Mouse (Mus musculus) adrenal gland, adult 8-10 months (tissue): ENCODE measurements around the gene Gpd2. TPM values are rescaled to one million over a fixed set of nuclear protein-coding genes. Genes with fewer than 3 reads are reported as not detected.

Experiments
- DNase-seq: peaks from one replicate; pipeline ENCODE4 v3.0.0; 2022
- total RNA-seq, 4 experiments: library from RNA; stranded (reverse); gene quantifications; 2 replicates each; pipeline ENCODE4 v1.2.4; 2022

The Gpd2 gene
- total RNA-seq, 4 experiments from 2014 or later: 25.5 to 71.3 (median 53.2) TPM

DNA sequence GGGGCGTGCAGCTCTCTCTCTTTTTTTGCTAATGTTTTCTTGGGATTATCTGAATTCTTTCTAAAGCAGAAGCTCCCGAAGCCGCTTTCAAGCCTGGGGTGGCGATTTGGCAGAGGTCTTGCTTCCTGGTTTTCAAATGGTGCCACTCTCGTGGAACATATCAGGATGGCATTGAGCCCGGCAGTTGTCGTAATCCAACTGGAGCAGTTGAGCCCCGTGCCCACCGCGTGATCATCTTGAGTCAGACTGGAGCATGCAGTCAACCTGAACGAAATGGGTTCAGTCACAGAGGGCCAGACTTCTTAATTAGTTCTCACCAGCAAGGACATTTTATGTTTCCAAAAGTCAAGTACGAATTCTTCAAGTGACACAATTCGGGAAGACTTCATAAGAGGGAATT, 158.6 kb downstream of the Gpd2 start:
- no peak for DNase-seq

DNA sequence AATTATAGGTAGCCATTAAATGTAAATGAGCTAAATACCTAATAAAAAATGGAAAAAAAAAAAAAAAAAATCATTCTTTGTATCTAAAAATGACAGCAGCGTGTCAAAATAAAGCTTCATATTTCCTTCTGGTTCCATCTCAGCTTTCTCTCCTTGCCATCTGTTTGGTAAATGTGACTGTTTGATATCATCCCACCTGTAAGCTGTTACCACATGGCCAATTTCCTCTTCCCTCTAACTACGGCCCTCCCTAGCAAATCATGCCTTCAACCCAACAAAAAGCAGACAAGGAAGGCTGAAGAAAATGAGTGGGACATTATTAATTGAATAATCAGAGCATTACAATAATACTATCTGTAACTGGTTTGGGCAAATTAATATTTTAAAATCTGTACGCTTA, 160.3 kb downstream of the Gpd2 start:
- DNase-seq: no peak

DNA sequence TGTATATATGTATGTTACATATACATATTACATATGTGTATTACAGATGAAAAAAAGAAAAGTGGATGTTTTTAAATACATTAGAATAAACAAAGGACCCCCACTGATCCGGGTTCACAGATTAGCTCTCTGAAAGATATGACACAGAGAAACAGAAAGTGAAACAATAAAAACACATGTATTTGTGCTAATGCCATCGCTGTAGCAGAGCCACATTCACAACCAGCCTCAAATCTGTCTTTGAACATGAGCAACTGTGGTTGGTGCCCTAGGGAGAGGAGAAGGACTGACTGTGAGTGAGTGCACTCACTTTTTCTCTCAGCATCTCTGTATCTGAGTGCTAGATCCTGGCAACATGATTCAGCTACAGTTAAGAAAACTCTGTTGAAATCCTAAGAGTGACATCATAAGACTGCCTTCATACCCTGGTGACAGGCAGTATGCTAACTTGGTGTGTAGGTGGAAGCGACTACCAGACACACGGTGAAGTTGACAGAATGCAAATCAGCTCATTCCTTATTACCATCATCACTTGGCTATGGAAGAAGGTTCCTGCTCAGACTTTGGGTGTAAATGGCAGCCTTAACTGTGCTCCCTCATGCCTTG, 170.1 kb downstream of the Gpd2 start:
- DNase-seq: no peak

DNA sequence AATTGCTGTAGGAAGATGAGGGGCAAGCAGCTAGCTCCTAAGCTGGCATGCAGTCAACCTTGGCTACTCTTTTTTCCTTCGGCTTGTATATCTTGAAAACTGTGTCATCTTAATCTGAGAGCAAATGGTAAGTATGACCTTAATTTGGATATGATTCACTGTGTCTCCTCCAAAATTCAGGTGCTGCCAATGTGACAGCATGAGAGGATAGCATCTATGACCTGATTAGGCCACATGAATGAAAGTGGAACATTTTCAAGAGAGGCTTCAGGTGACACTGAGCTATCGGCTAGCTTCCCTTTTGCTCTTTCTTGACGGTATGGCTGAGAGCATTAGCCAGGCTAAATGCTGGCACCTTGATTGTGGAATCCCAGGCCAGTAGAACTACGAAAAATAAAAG, 171.0 kb downstream of the Gpd2 start:
- DNase-seq: no peak

DNA sequence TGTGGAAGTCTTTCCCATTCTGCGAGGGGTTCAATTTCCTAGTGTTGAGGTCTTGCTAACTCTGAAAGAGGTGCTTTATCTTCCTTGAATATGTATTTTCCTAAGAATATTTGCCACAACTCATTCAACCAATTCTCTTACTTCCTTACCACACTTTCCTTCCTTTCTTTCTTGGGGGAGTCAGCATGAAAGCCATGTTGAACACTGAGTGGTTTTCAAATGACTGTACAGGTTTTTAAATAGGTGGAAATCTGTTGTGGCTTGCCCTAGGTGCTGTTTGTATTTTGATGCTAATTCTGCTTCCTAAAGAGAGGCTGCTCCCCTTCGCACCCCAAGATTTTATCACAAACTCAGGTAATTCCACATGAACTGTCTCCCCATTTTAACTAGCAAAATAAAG, 174.1 kb downstream of the Gpd2 start:
- DNase-seq: no peak

DNA sequence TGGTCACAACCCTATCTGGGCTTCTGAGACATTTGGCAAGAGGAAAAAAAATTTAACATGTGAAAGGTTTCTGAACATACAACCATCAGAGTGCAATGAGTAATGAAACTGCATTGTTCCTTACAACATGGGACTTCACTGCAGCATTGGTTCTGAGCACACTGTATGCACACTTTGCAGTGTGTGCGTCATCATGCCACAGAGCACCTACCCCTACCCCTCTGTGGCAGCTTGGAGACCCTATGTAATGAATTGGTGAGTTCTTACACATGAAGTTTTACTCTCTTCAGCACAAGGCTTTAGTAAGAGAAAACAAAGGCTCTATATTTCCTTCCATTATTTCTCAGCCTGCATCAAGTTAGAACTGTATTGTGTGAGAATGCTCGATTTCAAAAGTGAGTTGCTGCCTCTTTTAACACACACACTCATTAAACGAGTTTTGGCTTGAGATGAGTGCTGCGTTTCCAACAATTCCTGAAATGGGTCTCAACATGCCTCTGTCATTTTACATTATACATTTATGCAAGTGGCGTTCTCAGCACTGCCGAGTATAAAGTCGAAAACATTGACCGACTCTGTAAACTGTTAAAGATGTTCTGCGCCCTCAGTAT, 177.2 kb downstream of the Gpd2 start:
- DNase-seq: no peak

DNA sequence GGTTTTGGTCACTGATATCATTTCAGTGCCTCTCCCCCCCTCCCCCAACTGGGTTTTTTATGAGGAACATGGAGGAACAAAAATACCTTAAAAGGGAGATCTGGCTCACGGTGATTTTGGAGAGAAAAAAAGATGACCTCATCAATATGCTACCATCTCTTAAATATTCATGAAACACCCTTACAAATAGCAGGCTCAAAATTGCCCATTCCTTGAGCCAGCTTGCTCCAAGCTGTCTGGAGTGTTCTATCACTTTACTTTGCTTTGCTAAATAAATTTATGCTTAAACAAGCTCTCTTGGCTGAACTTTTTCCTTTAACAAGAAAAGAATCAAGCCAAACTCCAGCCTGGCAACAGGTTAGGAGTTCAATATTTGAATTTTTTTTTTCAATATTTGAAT, 179.3 kb downstream of the Gpd2 start:
- DNase-seq: no peak

Other genes starting within 250 kb of the Gpd2 start
- 10 to 100 TPM in 1 of 4 experiments, 1 to 10 TPM in 3; 6.8 to 29.7 (median 8.4) TPM for gene Nr4a2, start 113.6 kb upstream of the Gpd2 start, total RNA-seq